Mouse (Mus musculus): ENCODE results near the gene Polr1e. TPM values are rescaled to one million over a fixed set of nuclear protein-coding genes. Genes with fewer than 3 reads are reported as not detected.

The Polr1e gene
- polyA plus RNA-seq (2015; fragmentation: Nextera tagmentation; extraction: Ambion mirVana) = 31.5 and 33.8 TPM in 2 replicates

DNA sequence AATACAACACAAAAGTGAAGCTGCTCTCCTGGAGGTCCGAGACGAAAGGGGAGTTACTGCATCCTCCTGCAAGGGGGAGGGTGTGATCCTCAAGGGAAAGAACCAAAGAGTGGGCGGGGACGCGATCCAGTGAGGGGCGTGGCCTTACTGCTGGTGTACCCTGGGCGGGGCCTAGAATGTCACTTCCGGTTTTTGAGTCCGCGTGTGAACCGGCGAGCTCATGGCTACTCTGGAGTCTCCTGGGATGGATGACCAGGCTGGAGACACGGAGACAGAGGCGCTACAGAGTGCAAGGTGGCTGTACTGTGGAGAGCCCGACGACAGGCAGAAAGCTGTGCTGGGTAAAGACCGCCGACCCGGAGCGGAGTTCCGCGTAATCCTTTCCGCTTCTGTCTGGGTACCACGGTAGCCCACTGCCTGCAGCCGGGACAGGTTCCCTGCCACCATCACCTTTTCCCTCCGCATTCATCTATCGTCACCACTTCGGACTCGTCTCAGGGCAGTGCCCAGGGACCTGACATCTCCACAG is at the start of gene Polr1e:
Gene Polr1e, plus strand, starts transcription at position 132 of the 529 bp plus-strand sequence.
- H3K27ac ChIP-seq (replicated peaks) = no peak within 1 kb of the TSS
- under 1% methylated on average over 29 of the region's 29 CpGs for WGBS
- no peaks in the 10 kb centered on the region for H3K9me3 ChIP-seq (replicated peaks)
- H3K36me3 ChIP-seq = peaks cover 7% of the 10 kb centered on the region; the same call in 1 of the 2 replicates
- H3K4me2 ChIP-seq (replicated peaks) = peak within 1 kb of the TSS; percentile 83
- peaks cover 24% of the 10 kb centered on the region for H3K4me1 ChIP-seq
- H3K9ac ChIP-seq = peak within 1 kb of the TSS; percentile 41
- H3K4me3 ChIP-seq (replicated peaks) = peak within 1 kb of the TSS; percentile 66
- ATAC-seq (ENCODE audit: insufficient number of reproducible peaks, low FRiP score, low TSS enrichment, low read depth) = peak; percentile 84
- no peaks in the 10 kb centered on the region for H3K27me3 ChIP-seq

GRCm38 (mm10) chr4:44970056-44970455 is 48.3 kb upstream of the Polr1e start:
- Histone ChIP-seq H3K27ac (replicated peaks) (no peak overlapping the region), H3K4me2 (replicated peaks) (no peak overlapping the region), H3K4me1 (peaks cover 12% of the 10 kb centered on the region), H3K36me3 (no peaks in the 10 kb centered on the region), H3K4me3 (replicated peaks) (no peak overlapping the region), H3K27me3 (no peaks in the 10 kb centered on the region), H3K9ac (no peak overlapping the region), H3K9me3 (replicated peaks) (no peaks in the 10 kb centered on the region)
- ATAC-seq (ENCODE audit: insufficient number of reproducible peaks, low FRiP score, low TSS enrichment, low read depth) = no peak
- 91% methylated on average over 7 of the region's 7 CpGs for WGBS

GRCm38 (mm10) chr4:44970612-44971110 is 47.7 kb upstream of the Polr1e start:
- no peak overlapping the region for H3K27ac ChIP-seq (replicated peaks)
- H3K4me3 ChIP-seq (replicated peaks) = no peak overlapping the region
- H3K9me3 ChIP-seq (replicated peaks) = no peaks in the 10 kb centered on the region
- H3K36me3 ChIP-seq = no peaks in the 10 kb centered on the region
- no peak overlapping the region for H3K4me2 ChIP-seq (replicated peaks)
- no peaks in the 10 kb centered on the region for H3K27me3 ChIP-seq
- 21% methylated on average over 10 of the region's 10 CpGs for WGBS
- no peak overlapping the region for H3K9ac ChIP-seq
- no peak for ATAC-seq (ENCODE audit: insufficient number of reproducible peaks, low FRiP score, low TSS enrichment, low read depth)
- peaks cover 12% of the 10 kb centered on the region for H3K4me1 ChIP-seq

DNA sequence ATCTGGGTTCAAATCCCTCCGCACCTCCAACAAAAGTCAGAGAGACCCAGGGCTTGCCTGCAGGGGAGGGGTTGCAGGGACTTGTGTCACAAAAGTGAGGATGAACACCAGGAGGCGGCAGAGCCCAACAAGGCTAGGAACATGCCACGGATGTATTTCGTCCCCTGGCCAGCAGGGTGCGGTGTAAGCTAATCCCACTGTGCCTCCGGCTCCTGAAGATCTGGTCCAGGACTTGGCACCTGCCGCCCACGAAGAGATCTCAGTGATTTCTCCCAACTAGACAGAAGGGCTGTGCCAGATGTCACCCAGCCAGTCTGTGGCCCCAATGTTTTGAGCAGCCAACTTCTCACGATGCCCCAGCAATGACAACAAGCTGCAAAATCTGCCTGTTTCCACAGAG is 44.9 kb upstream of the Polr1e start:
- Histone ChIP-seq H3K9ac (no peak overlapping the region), H3K4me1 (peaks cover 12% of the 10 kb centered on the region), H3K9me3 (replicated peaks) (no peaks in the 10 kb centered on the region), H3K4me2 (replicated peaks) (peak overlapping the region; percentile 37), H3K4me3 (replicated peaks) (peak overlapping the region; percentile 21; the same call in 1 of the 2 replicates), H3K27ac (replicated peaks) (no peak overlapping the region), H3K36me3 (no peaks in the 10 kb centered on the region), H3K27me3 (no peaks in the 10 kb centered on the region)
- no peak for ATAC-seq (ENCODE audit: insufficient number of reproducible peaks, low FRiP score, low TSS enrichment, low read depth)
- 11% methylated on average over 9 of the region's 9 CpGs for WGBS

DNA sequence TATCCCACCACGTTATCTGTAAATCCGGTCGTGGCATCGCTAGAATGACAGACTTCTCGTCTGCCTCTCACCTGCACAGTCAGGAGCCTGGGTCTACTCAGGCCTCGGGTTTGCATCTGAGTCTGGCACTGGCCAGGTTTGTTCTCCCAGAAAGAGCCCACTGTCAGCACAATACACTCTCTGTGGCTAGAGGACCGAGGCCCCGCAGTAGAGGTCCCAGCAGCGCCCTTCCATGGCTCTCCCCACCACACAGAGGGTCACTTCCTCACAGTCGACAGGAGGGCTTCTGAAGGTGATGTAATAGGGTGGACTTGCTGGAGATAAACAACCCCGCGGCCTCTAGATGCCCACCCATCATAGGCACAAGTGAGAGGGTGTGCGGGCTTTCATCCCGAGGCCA is 44.5 kb upstream of the Polr1e start:
- Histone ChIP-seq H3K4me2 (replicated peaks) (peak overlapping the region; percentile 37), H3K9me3 (replicated peaks) (no peaks in the 10 kb centered on the region), H3K27ac (replicated peaks) (no peak overlapping the region), H3K4me3 (replicated peaks) (peak overlapping the region; percentile 21; the same call in 1 of the 2 replicates), H3K36me3 (no peaks in the 10 kb centered on the region), H3K9ac (no peak overlapping the region), H3K4me1 (peaks cover 12% of the 10 kb centered on the region), H3K27me3 (no peaks in the 10 kb centered on the region)
- 43% methylated on average over 14 of the region's 14 CpGs for WGBS
- no peak for ATAC-seq (ENCODE audit: insufficient number of reproducible peaks, low FRiP score, low TSS enrichment, low read depth)

- Histone ChIP-seq H3K4me2 (replicated peaks) (no peak overlapping the region), H3K4me3 (replicated peaks) (no peak overlapping the region), H3K9me3 (replicated peaks) (no peaks in the 10 kb centered on the region), H3K27ac (replicated peaks) (no peak overlapping the region), H3K36me3 (no peaks in the 10 kb centered on the region), H3K9ac (no peak overlapping the region), H3K27me3 (no peaks in the 10 kb centered on the region), H3K4me1 (peaks cover 12% of the 10 kb centered on the region)
- ATAC-seq (ENCODE audit: insufficient number of reproducible peaks, low FRiP score, low TSS enrichment, low read depth) = no peak
- 73% methylated on average over 8 of the region's 8 CpGs for WGBS
These were observed 44.1 kb upstream of the Polr1e start for GRCm38 (mm10) chr4:44974331-44974730.

DNA sequence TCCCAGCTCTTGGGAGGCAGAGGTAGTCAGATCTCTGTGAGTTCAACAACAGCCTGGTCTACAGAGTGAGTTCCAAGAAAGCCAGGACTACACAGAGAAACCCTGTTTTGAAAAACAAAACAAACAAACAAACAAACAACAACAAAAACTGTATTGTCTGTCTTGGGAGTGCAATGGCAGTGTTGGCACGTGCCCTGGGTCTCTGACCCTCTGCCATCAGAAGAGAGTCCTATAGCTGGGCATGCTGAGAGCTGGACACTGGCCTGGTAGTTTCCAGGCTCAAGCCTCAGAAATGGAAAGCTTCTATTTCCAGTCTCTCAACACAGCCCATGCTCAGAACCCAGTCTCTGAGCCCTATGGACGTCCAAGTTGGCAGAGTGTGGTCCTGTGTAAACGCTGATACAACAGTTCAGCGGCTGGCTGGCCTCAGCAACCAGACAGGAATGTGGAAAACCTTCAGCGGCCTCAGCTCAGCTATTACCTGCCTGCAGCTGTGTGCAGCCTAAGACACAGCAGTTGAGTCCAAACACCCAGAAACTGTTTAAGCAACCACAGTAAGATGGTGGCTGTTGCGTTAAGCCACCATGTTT is 42.3 kb upstream of the Polr1e start:
- no peak for ATAC-seq (ENCODE audit: insufficient number of reproducible peaks, low FRiP score, low TSS enrichment, low read depth)
- Histone ChIP-seq H3K36me3 (no peaks in the 10 kb centered on the region), H3K27ac (replicated peaks) (no peak overlapping the region), H3K4me2 (replicated peaks) (no peak overlapping the region), H3K9ac (no peak overlapping the region), H3K27me3 (no peaks in the 10 kb centered on the region), H3K4me3 (replicated peaks) (no peak overlapping the region), H3K4me1 (peaks cover 19% of the 10 kb centered on the region), H3K9me3 (replicated peaks) (no peaks in the 10 kb centered on the region)
- 78% methylated on average over 6 of the region's 6 CpGs for WGBS

DNA sequence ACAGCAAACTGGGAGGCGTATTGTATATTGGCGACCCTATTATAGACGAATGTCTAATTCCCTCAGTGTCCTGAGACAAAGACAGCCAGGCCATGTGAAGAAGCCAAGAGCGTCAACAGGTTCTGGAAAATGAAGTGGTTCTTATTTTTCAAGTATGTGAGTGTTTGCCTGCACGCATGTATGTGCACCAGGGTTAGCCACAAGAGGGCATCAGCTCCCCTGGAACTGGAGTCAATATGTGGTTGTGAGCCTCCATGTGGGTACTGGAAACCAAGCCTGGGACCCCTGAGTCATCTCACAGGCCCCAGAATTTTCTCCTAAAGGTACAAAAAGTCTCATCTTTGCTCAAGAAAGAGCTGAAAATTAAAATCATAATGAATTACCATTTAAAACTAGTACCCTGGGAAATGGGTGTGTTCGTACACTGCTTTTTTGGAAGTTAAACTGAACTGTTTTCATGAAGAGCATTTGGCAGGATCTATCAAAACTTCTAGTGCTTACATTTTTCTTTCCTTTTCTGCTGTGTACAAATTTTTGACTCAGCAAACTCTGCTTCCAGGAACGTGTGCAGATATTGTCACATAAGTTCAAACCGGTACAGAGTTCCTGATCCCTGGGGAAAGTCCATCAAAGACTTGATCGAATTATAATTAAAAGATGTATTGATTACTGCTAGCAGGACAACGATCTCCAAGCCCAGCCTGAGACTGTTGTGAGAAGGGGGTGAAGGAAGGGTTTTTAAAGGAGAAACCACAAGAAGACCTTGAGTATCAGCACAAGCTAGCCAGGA is 41.3 kb upstream of the Polr1e start:
- Histone ChIP-seq H3K27me3 (no peaks in the 10 kb centered on the region), H3K4me3 (replicated peaks) (no peak overlapping the region), H3K9me3 (replicated peaks) (no peaks in the 10 kb centered on the region), H3K9ac (no peak overlapping the region), H3K36me3 (no peaks in the 10 kb centered on the region), H3K4me2 (replicated peaks) (no peak overlapping the region), H3K4me1 (peaks cover 26% of the 10 kb centered on the region), H3K27ac (replicated peaks) (no peak overlapping the region)
- 87% methylated on average over 10 of the region's 10 CpGs for WGBS
- ATAC-seq (ENCODE audit: insufficient number of reproducible peaks, low FRiP score, low TSS enrichment, low read depth) = no peak

DNA sequence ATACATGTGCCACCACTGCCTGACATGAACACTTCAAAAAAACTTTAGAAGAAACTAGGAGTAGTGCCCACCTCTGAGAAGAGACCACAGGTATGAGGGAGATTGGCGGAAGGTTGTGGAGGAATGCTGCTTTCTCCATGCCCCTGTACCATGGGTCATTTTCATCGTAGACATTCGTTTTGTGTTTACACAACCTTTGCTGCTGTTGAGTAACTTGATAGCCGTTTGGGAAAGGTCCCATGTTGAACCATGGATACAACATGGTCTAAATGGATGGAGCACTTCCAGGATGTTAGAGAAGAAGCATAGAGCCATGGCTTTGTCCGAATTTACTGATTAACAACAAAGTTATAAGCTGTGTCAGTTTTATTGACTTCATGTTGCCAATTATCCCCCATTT is 40.2 kb upstream of the Polr1e start:
- Histone ChIP-seq H3K27me3 (no peaks in the 10 kb centered on the region), H3K4me2 (replicated peaks) (no peak overlapping the region), H3K36me3 (no peaks in the 10 kb centered on the region), H3K4me3 (replicated peaks) (no peak overlapping the region), H3K9me3 (replicated peaks) (no peaks in the 10 kb centered on the region), H3K4me1 (peaks cover 36% of the 10 kb centered on the region), H3K27ac (replicated peaks) (no peak overlapping the region), H3K9ac (no peak overlapping the region)
- ATAC-seq (ENCODE audit: insufficient number of reproducible peaks, low FRiP score, low TSS enrichment, low read depth) = no peak
- WGBS = 64% methylated on average over 5 of the region's 5 CpGs

GRCm38 (mm10) chr4:44979794-44980338 is 38.5 kb upstream of the Polr1e start:
- Histone ChIP-seq H3K36me3 (peaks cover 5% of the 10 kb centered on the region; the same call in 1 of the 2 replicates), H3K4me2 (replicated peaks) (no peak overlapping the region), H3K4me1 (peaks cover 26% of the 10 kb centered on the region), H3K9ac (no peak overlapping the region), H3K4me3 (replicated peaks) (no peak overlapping the region), H3K27me3 (no peaks in the 10 kb centered on the region), H3K27ac (replicated peaks) (no peak overlapping the region), H3K9me3 (replicated peaks) (no peaks in the 10 kb centered on the region)
- no peak for ATAC-seq (ENCODE audit: insufficient number of reproducible peaks, low FRiP score, low TSS enrichment, low read depth)
- WGBS = 74% methylated on average over 7 of the region's 7 CpGs

- peak within 1 kb of the TSS; percentile 82 for H3K27ac ChIP-seq (replicated peaks)
- peak within 1 kb of the TSS; percentile 92 for H3K4me2 ChIP-seq (replicated peaks)
- 0% methylated on average over 40 of the region's 40 CpGs for WGBS
These were observed 37.0 kb upstream of the Polr1e start, which contains the start of gene Grhpr for GRCm38 (mm10) chr4:44981280-44981973. Gene Grhpr (plus strand): TSS chr4:44981395.

More at GRCm38 (mm10) chr4:44981280-44981973, 37.0 kb upstream of the Polr1e start, which contains the start of gene Grhpr:
- ATAC-seq (ENCODE audit: insufficient number of reproducible peaks, low FRiP score, low TSS enrichment, low read depth) = peak; percentile 89
- H3K4me1 ChIP-seq = peaks cover 26% of the 10 kb centered on the region
- H3K9ac ChIP-seq = peak within 1 kb of the TSS; percentile 66
- H3K9me3 ChIP-seq (replicated peaks) = no peaks in the 10 kb centered on the region
- H3K36me3 ChIP-seq = peaks cover 16% of the 10 kb centered on the region
- H3K4me3 ChIP-seq (replicated peaks) = peak within 1 kb of the TSS; percentile 72
- no peaks in the 10 kb centered on the region for H3K27me3 ChIP-seq

Data from embryonic facial prominence, embryonic 15.5 days (tissue).